Mouse (Mus musculus) Patski (cell line): ENCODE measurements around the gene Sowahb. TPM values are rescaled to one million over a fixed set of nuclear protein-coding genes. Genes with fewer than 3 reads are reported as not detected.
"Not testable (repeated sequence)": the region's sequence is repeated elsewhere in the genome, so short reads cannot be mapped to it uniquely, and the experiment has no call there.

Experiments used
- ATAC-seq: fragments of 100-300 bp; one replicate; pipeline ENCODE4 v1.8.0; 2021
- CTCF ChIA-PET: fragments of 350-600 bp; sonication (Branson Sonifier 250); formaldehyde crosslinking; loops from one replicate; lab custom pipeline; 2022; ENCODE audit warnings: inconsistent platforms; lab: Charles Lee
- POLR2A ChIA-PET: fragments of 350-600 bp; sonication (Branson Sonifier 250); formaldehyde crosslinking; loops from one replicate; lab custom pipeline; 2022; ENCODE audit warnings: antibody characterized with exemption, inconsistent platforms; lab: Charles Lee
- DNase-seq: peaks from one replicate; pipeline ENCODE4 v3.0.0-alpha.2; 2011; ENCODE audit warnings: low read depth, low spot score
- H3K27me3 ChIP-seq: fragments of 371-371 bp; one replicate; pipeline ENCODE4 v1.5.1; 2021
- CTCF ChIP-seq: fragments of 100-300 bp; IDR thresholded peaks from one replicate; pipeline ENCODE4 v1.5.1; 2021
- in situ Hi-C: fragments of 300-500 bp; cut with MboI; formaldehyde crosslinking; loops from 3 replicates; pipeline ENCODE4 v1.11.1; 2018; ENCODE audit warnings: low pct_unique_long_range_greater_than_20kb, mixed read lengths
- polyA plus RNA-seq: library from polyadenylated mRNA; unstranded; gene quantifications from one replicate; pipeline ENCODE4 v1.2.3, GENCODE M21; 2021

Sowahb gene
- polyA plus RNA-seq, 1 experiment from 2014 or later: 0.18 TPM

DNA sequence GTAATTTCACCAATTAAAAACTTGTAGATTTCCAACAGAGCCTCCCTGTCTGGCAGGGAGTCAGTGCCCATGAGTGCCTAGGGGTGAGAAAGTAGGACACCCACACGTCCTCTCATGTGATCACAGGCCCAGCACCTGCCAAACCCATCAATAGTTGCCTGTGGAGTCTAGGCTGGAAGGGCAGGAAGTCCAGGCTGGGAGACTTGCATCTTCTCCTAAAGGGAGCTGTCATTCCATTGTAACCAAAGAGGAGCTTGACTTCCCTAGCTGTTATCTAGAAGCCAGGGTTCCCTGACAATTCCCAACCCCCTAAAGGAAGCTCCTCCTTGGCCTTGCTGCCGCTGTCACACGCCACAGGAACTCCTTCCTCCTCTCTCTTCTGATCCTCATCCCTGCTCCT, 14.0 kb downstream of the Sowahb start:
- ChIA-PET POLR2A (no interaction called here), CTCF (interaction anchor here (1.2 to 1.7 kb wide), 2 partner anchors 9 to 30 kb away, joined by 3 to 4 read pairs; no protein-coding TSS in a partner anchor)
- TF ChIP-seq CTCF: no peak
- H3K27me3 ChIP-seq: no peaks in the 10 kb centered on the region
- no peak for DNase-seq
- ATAC-seq: no peak
- in situ Hi-C loops: no loop called here

DNA sequence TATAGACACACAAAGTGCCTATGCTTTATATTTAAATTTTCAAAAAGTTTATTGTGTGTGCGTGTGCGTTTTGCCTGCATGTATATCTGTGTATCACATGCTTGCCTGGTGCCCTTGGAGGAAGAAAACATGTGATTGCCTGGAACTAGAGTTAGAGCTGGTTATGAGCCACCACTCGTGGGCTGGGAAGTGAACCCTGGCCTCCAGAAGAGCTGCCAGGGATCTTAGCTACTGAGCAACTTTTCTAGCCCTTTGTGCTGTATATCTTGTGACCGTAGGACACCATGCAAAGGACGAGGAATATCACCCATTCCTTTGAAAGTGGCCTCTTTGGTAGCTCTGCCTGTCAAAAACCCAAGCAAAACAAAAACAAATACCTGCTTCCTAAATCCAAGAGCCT, 14.4 kb downstream of the Sowahb start:
- CTCF ChIA-PET: interaction anchor here (1.0 to 1.7 kb wide), 3 partner anchors 10 to 48 kb away, joined by 3 to 6 read pairs (median 4); no protein-coding TSS in a partner anchor
- ATAC-seq: no peak
- TF ChIP-seq CTCF: no peak

DNA sequence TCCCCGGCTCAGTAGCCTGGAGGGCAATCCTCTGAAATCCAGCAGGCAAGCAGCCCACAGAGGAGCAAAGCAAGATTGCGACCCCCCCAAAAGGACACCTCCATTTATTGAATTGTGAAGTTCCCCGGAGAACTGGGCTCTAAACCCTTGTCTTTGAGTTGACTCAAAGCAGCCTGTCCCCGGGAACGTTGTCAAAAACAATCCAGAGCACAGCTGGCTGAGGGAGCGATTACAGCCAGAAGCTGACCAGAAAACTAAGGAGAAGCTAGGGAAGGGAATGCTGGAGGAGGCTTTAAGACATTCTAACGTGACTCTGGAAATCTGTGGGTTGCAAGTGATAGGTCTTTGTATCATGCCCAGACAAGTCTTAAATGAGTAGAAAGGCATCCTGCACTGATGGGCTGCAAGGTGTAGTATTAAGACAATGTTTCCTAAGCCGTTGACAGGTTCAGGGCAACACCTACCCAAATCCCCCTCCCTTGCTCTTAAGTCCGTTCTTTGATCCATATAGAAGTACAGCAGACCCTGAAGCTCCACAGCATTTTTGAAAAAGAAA, 17.6 kb downstream of the Sowahb start:
- H3K27me3 ChIP-seq: no peaks in the 10 kb centered on the region
- in situ Hi-C loops: no loop called here
- POLR2A ChIA-PET: interaction anchor here (0.6 kb wide), 1 partner anchor 179 kb away, joined by 6 read pairs; no protein-coding TSS in a partner anchor
- no peak for ATAC-seq
- CTCF ChIA-PET: interaction anchor here (0.6 to 1.0 kb wide), 2 partner anchors 11 to 139 kb away, joined by 3 read pairs; no protein-coding TSS in a partner anchor
- DNase-seq: no peak
- TF ChIP-seq CTCF: no peak

More for the DNA sequence above, 14.4 kb downstream of the Sowahb start:
- H3K27me3 ChIP-seq: no peaks in the 10 kb centered on the region
- POLR2A ChIA-PET: no interaction called here
- no peak for DNase-seq
- in situ Hi-C loops: no loop called here

DNA sequence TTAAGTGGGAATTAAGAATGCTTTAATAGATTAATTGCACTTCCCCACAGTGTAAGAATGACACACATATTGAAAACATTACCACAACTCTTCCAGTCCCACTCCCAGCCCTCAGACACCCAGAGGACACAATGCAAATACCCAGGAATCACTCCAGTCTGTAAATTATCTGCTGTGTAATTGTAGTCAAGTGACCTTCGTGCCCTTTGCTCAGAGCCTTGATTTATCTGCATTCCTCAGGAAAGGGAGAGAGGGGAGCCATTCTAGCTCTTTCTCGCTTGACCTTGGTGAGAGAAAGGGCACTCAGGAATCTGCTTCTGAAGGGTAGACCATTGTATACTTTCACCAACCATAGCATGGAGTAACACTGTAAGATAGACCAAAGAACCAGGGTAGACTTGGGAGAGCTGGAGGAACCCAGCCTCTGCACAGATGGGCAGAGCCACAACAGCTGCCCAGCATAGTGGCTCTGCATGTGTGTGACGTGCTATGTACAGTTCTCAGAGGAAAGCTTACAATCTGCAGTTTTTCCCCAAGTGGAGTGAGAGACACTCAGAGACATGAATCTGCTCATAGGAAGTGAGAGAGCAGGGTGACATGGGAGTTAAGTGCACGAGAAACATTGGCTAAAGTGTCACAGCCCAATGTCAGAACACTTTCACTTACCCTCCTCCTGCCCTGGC, 18.2 kb downstream of the Sowahb start:
- POLR2A ChIA-PET: interaction anchor here (0.6 kb wide), 1 partner anchor 179 kb away, joined by 6 read pairs; no protein-coding TSS in a partner anchor
- TF ChIP-seq CTCF: no peak
- CTCF ChIA-PET: interaction anchor here (1.4 kb wide), 1 partner anchor 44 kb away, joined by 3 read pairs; no protein-coding TSS in a partner anchor
- no peaks in the 10 kb centered on the region for H3K27me3 ChIP-seq
- in situ Hi-C loops: no loop called here
- ATAC-seq (no peak), DNase-seq (no peak)

DNA sequence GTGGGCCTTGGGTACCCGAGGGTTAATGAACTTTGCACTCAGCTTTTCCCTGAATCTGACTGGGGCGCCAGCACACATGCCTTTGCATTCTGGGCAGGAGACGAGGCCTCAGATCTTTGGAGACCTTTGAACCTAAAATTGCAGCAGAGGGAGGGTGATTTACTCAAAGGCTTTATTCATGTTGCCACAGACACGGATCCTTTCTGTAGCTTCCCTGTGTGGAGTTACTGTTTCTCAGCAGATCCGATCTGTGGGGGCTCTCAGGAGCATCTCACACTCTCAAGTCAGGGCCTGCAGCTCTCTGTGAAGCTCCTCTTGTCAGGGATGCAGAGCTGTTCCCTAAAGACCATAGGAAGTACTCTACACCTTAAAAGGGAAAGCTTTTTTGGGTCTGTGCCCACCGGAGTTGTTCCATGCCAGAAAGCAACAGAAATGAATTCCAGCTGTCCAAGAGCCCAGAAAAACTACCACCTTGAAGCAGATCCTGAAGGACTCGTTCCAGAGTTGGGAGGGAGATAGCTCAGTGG, 20.0 kb downstream of the Sowahb start:
- DNase-seq (peak; percentile 71), ATAC-seq (peak; percentile 55)
- no peaks in the 10 kb centered on the region for H3K27me3 ChIP-seq
- no peak for TF ChIP-seq CTCF
- ChIA-PET POLR2A (no interaction called here), CTCF (interaction anchor here (0.9 to 1.5 kb wide), 6 partner anchors 9 to 106 kb away, joined by 3 to 4 read pairs (median 3); no protein-coding TSS in a partner anchor)
- in situ Hi-C loops: no loop called here

DNA sequence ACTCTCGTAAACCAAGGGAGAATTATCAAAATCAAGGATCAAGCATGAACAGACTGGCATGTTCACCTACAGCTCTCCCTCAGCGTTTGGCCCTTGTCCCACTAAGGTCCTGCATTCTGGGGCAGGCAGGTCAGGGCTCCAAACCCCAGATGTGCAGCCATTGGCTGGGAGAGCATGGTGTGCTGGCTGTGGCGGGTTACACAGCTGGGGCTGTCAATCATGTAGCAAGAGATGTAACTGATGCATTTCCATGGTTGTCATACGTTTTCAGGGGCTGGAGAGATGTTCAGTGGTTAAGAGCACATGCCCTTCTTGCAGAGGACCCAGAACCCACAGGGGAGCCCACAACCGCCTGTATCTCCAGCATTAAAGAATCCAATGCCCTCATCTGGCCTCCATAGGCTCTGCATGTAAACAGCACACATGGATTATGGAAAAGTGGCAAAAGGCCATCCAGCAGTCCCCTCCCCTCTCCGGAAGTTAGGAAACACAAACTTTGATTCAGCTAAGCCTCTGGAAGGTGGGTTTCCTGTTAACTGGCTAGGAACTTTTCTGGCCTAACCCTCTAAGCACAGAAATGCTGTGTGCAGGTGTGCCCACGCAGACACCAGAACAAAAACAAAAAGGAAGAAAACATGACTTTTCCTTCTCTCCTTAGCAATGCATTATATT, 22.6 kb downstream of the Sowahb start:
- no peaks in the 10 kb centered on the region for H3K27me3 ChIP-seq
- CTCF ChIA-PET: no interaction called here
- in situ Hi-C loops: no loop called here
- DNase-seq: no peak
- TF ChIP-seq CTCF: no peak
- no peak for ATAC-seq
- POLR2A ChIA-PET: no interaction called here

DNA sequence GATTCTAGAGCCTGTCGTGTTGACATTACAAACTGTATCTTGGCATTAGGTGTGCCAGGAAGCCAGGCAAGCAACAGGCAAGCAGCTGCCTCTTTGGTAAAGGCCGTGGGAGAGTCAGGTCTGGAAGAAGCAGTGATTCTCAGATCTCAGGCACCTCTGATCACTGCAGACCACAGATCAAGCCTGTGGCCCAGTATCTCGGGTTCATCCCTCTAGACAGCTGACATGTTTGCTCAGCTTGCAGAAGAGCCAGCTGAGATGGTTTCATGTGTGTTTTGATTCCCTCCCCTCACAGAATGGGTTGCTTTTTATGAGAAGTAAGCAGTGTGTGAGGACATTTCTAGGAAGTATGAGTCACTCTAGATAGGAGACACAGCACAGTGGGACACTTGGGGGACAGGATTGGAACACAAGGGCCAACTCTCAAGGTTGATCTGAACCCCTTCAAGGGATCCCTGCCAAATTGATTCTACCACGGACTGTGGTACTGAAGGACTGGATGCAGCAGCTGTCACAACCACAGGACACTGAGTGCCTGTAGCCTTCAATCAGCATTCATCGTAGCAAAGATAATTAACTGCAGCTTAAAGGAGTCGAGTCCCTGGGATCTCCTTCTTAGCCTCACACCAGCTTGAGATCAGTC, 24.7 kb downstream of the Sowahb start:
- ChIA-PET CTCF (interaction anchor here (1.4 kb wide), 1 partner anchor 31 kb away, joined by 3 read pairs; no protein-coding TSS in a partner anchor), POLR2A (no interaction called here)
- H3K27me3 ChIP-seq: no peaks in the 10 kb centered on the region
- TF ChIP-seq CTCF: no peak
- in situ Hi-C loops: no loop called here
- ATAC-seq (no peak), DNase-seq (no peak)

DNA sequence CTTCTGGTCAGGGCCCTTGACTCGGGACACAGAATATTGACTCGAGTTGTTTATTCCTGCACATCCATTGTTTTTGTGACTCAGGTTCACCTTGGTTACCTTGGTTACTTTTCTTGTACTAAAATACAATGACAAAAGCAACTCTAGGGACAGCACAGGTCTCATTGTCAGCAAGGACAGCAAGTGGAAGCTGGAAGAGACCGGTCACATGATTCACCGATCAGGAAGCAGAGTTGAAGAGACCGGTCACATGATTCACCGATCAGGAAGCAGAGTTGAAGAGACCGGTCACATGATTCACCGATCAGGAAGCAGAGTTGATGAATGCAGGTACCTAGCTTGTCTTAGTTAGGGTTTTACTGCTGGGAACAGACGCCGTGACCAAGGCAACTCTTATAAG, 25.6 kb downstream of the Sowahb start:
- DNase-seq, ATAC-seq, H3K27me3 ChIP-seq, in situ Hi-C loops, POLR2A ChIA-PET: not testable (repeated sequence)
- CTCF ChIA-PET: interaction anchor here (1.4 to 1.7 kb wide), 2 partner anchors 30 to 147 kb away, joined by 3 to 4 read pairs; no protein-coding TSS in a partner anchor

DNA sequence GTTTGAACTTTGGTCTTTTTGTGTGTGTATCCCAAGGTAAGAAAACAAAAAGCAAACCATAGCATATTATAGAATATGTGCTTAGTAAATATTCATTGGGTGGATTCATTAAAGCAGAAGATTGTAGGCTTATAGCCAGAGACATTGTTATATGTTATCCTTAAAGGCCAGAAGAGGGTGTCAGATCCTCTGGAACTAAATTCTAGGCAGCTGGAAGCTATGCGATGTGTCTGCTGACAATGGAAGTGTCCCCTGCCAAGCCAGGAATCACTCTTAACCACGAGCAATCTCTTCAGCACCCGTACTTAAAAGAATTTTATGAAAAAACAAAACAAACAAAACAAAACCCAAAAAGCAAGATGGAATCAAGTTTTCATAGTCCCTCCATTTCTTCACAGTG, 27.1 kb downstream of the Sowahb start:
- H3K27me3 ChIP-seq: no peaks in the 10 kb centered on the region
- ChIA-PET CTCF (interaction anchor here (1.4 to 1.7 kb wide), 2 partner anchors 63 to 148 kb away, joined by 3 to 4 read pairs; no protein-coding TSS in a partner anchor), POLR2A (no interaction called here)
- in situ Hi-C loops: no loop called here
- no peak for DNase-seq
- ATAC-seq: no peak
- peak; percentile 49 for TF ChIP-seq CTCF

DNA sequence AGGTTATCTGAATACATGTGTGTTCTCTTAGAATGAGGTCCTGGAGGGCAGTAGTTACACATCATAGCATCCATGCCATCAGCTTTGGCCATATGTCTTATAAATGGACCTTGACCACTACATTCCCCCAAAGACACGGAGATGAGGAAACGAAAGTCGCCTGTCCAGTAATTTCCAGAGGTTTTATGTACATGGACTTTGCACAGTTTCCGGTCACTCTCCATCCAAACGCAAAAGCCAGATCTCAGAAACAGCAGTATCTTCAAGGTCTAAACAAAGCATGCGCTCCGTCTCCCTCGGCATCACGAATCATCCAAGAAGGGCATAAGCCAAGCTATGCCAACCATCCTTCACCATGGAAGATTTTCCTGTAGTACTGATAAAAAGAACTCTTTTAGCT, 36.6 kb downstream of the Sowahb start:
- no peaks in the 10 kb centered on the region for H3K27me3 ChIP-seq
- no peak for ATAC-seq
- DNase-seq: no peak
- ChIA-PET CTCF (no interaction called here), POLR2A (no interaction called here)
- in situ Hi-C loops: loop anchor here (10.0 kb wide), 1 partner anchor 157 kb away; no protein-coding TSS in a partner anchor
- no peak for TF ChIP-seq CTCF
